Mouse (Mus musculus) forebrain, embryonic 16.5 days (tissue): ENCODE results near the gene Itgae. TPM values are rescaled to one million over a fixed set of nuclear protein-coding genes. Genes with fewer than 3 reads are reported as not detected.

ENCODE experiments used
- ATAC-seq: fragments of 200-750 bp; cut with Nextera tagmentation; 2 replicates; pipeline ENCODE4 v1.8.0; 2017; ENCODE audit warnings: mild to moderate bottlenecking, moderate library complexity
- H3K27ac ChIP-seq: fragments of 300-500 bp; sonication (generic); 2 replicates; pipeline ENCODE4 v1.5.1; 2014; ENCODE audit warnings: low read length, control low read depth
- H3K27me3 ChIP-seq: fragments of 300-500 bp; sonication (generic); replicated peaks from 2 replicates; pipeline ENCODE4 v1.6.1; 2014; ENCODE audit warnings: low read length; ENCODE audit not compliant: control insufficient read depth, insufficient read depth
- H3K36me3 ChIP-seq: fragments of 300-500 bp; sonication (generic); 2 replicates; pipeline ENCODE4 v1.6.1; 2014; ENCODE audit not compliant: control insufficient read depth, insufficient read depth
- H3K4me1 ChIP-seq: fragments of 300-500 bp; sonication (generic); replicated peaks from 2 replicates; pipeline ENCODE4 v1.6.1; 2014; ENCODE audit warnings: low read length; ENCODE audit not compliant: control insufficient read depth, insufficient read depth
- H3K4me2 ChIP-seq: fragments of 300-500 bp; sonication (generic); 2 replicates; pipeline ENCODE4 v1.6.1; 2014; ENCODE audit warnings: mild to moderate bottlenecking, low read length, control low read depth
- H3K4me3 ChIP-seq: fragments of 300-500 bp; sonication (generic); replicated peaks from 2 replicates; pipeline ENCODE4 v1.5.1; 2014; ENCODE audit warnings: mild to moderate bottlenecking, low read length, control low read depth
- H3K9ac ChIP-seq: fragments of 300-500 bp; sonication (generic); replicated peaks from 2 replicates; pipeline ENCODE4 v1.6.1; 2014; ENCODE audit warnings: low read depth, low read length, control low read depth
- H3K9me3 ChIP-seq: fragments of 300-500 bp; sonication (generic); 2 replicates; pipeline ENCODE4 v1.6.1; 2016; ENCODE audit warnings: low read length; ENCODE audit not compliant: control insufficient read depth
- WGBS: fragments of 180-500 bp; shearing (Covaris S2); extraction: QIAGEN DNeasy Blood & Tissue Kit; methylation state at CpG from one replicate; pipeline ENCODE4 v1.1.7; 2014; 5-methylcytosine and 5-hydroxymethylcytosine counted together
- polyA plus RNA-seq: library from polyadenylated mRNA; unstranded; fragments of >200 nt; fragmentation: Nextera tagmentation; extraction: Ambion mirVana; gene quantifications from 2 replicates; pipeline ENCODE4 v1.2.1, GENCODE M21; 2015

Gene Itgae
- polyA plus RNA-seq, 1 experiment from 2014 or later: 0.14 TPM

- Histone ChIP-seq H3K36me3 (no peaks in the 10 kb centered on the region), H3K27ac (no peak within 1 kb of the TSS), H3K4me1 (0 out of 2 replicates have a peak, but pooled peaks cover 5% of the 10 kb centered on the region), H3K9ac (peak within 1 kb of the TSS; percentile 28), H3K9me3 (no peaks in the 10 kb centered on the region), H3K4me2 (peak within 1 kb of the TSS; percentile 58), H3K27me3 (peaks cover 17% of the 10 kb centered on the region; the same call in 1 of the 2 replicates), H3K4me3 (peak within 1 kb of the TSS; percentile 36)
- 0 out of 2 replicates have a peak, but pooled peaks have one; percentile 45 for ATAC-seq
- 3% methylated on average over 49 of the region's 49 CpGs for WGBS
Observed at GRCm38 (mm10) chr11:73159957-73160810, 69.8 kb downstream of the Itgae start, which contains the start of gene P2rx5. TSS of gene P2rx5 (plus strand) at chr11:73160421.

GRCm38 (mm10) chr11:73160811-73161200 is 70.4 kb downstream of the Itgae start:
- H3K27me3 ChIP-seq: peaks cover 17% of the 10 kb centered on the region; the same call in 1 of the 2 replicates
- no peak overlapping the region for H3K27ac ChIP-seq
- peak overlapping the region; percentile 58 for H3K4me2 ChIP-seq
- H3K4me3 ChIP-seq: no peak overlapping the region
- no peak for ATAC-seq
- H3K36me3 ChIP-seq: no peaks in the 10 kb centered on the region
- H3K4me1 ChIP-seq: 0 out of 2 replicates have a peak, but pooled peaks cover 5% of the 10 kb centered on the region
- H3K9me3 ChIP-seq: no peaks in the 10 kb centered on the region
- H3K9ac ChIP-seq: no peak overlapping the region
- 27% methylated on average over 6 of the region's 6 CpGs for WGBS

- 0 out of 2 replicates have a peak, but pooled peaks cover 5% of the 10 kb centered on the region for H3K4me1 ChIP-seq
- H3K27me3 ChIP-seq: peaks cover 17% of the 10 kb centered on the region; the same call in 1 of the 2 replicates
- no peaks in the 10 kb centered on the region for H3K36me3 ChIP-seq
- no peak for ATAC-seq
- no peak overlapping the region for H3K4me2 ChIP-seq
- no peak overlapping the region for H3K9ac ChIP-seq
- H3K4me3 ChIP-seq: no peak overlapping the region
- no peak overlapping the region for H3K27ac ChIP-seq
- no peaks in the 10 kb centered on the region for H3K9me3 ChIP-seq
- 87% methylated on average over 4 of the region's 4 CpGs for WGBS
Observed at GRCm38 (mm10) chr11:73161616-73162015, 71.2 kb downstream of the Itgae start.

- Histone ChIP-seq H3K9me3 (no peaks in the 10 kb centered on the region), H3K4me3 (no peak overlapping the region), H3K27ac (no peak overlapping the region), H3K9ac (no peak overlapping the region), H3K27me3 (peaks cover 17% of the 10 kb centered on the region; the same call in 1 of the 2 replicates), H3K4me2 (no peak overlapping the region), H3K36me3 (no peaks in the 10 kb centered on the region), H3K4me1 (0 out of 2 replicates have a peak, but pooled peaks cover 5% of the 10 kb centered on the region)
- no peak for ATAC-seq
- 85% methylated on average over 5 of the region's 5 CpGs for WGBS
Observed at GRCm38 (mm10) chr11:73162284-73162683, 71.9 kb downstream of the Itgae start.

GRCm38 (mm10) chr11:73168071-73168470 is 77.7 kb downstream of the Itgae start:
- Histone ChIP-seq H3K4me2 (no peak overlapping the region), H3K4me1 (0 out of 2 replicates have a peak, but pooled peaks cover 2% of the 10 kb centered on the region), H3K9me3 (no peaks in the 10 kb centered on the region), H3K9ac (no peak overlapping the region), H3K27ac (no peak overlapping the region), H3K27me3 (no peaks in the 10 kb centered on the region), H3K4me3 (no peak overlapping the region), H3K36me3 (no peaks in the 10 kb centered on the region; the same call in 1 of the 2 replicates)
- 87% methylated on average over 8 of the region's 8 CpGs for WGBS
- no peak for ATAC-seq

- 78% methylated on average over 6 of the region's 6 CpGs for WGBS
- Histone ChIP-seq H3K27me3 (no peaks in the 10 kb centered on the region), H3K4me1 (0 out of 2 replicates have a peak, but pooled peaks cover 2% of the 10 kb centered on the region), H3K4me2 (no peak overlapping the region), H3K36me3 (peaks cover 2% of the 10 kb centered on the region; the same call in 1 of the 2 replicates), H3K27ac (no peak overlapping the region), H3K4me3 (no peak overlapping the region), H3K9me3 (no peaks in the 10 kb centered on the region), H3K9ac (no peak overlapping the region)
- no peak for ATAC-seq
Observed at GRCm38 (mm10) chr11:73168576-73168975, 78.2 kb downstream of the Itgae start.

- WGBS: 43% methylated on average over 4 of the region's 4 CpGs
- Histone ChIP-seq H3K27ac (no peak overlapping the region), H3K4me3 (no peak overlapping the region), H3K4me1 (0 out of 2 replicates have a peak, but pooled peaks cover 2% of the 10 kb centered on the region), H3K4me2 (no peak overlapping the region), H3K27me3 (no peaks in the 10 kb centered on the region), H3K9me3 (no peaks in the 10 kb centered on the region), H3K36me3 (peaks cover 2% of the 10 kb centered on the region; the same call in 1 of the 2 replicates), H3K9ac (no peak overlapping the region)
- peak; percentile 55 for ATAC-seq
Observed at GRCm38 (mm10) chr11:73169231-73169630, 78.8 kb downstream of the Itgae start.

- H3K4me2 ChIP-seq: no peak overlapping the region
Observed at GRCm38 (mm10) chr11:73172186-73172585, 81.8 kb downstream of the Itgae start.

GRCm38 (mm10) chr11:73175612-73176011 is 85.2 kb downstream of the Itgae start:
- Histone ChIP-seq H3K36me3 (peaks cover 2% of the 10 kb centered on the region; the same call in 1 of the 2 replicates), H3K9me3 (no peaks in the 10 kb centered on the region), H3K9ac (peak overlapping the region; percentile 88; the same call in 1 of the 2 replicates), H3K4me2 (peak overlapping the region; percentile 85), H3K27me3 (no peaks in the 10 kb centered on the region), H3K27ac (no peak overlapping the region), H3K4me3 (peak overlapping the region; percentile 95), H3K4me1 (peaks cover 37% of the 10 kb centered on the region)
- 49% methylated on average over 8 of the region's 8 CpGs for WGBS
- no peak for ATAC-seq

More at GRCm38 (mm10) chr11:73172186-73172585, 81.8 kb downstream of the Itgae start:
- no peaks in the 10 kb centered on the region for H3K9me3 ChIP-seq
- H3K4me3 ChIP-seq: no peak overlapping the region
- peaks cover 16% of the 10 kb centered on the region for H3K4me1 ChIP-seq
- H3K27me3 ChIP-seq: no peaks in the 10 kb centered on the region
- H3K9ac ChIP-seq: no peak overlapping the region
- peaks cover 2% of the 10 kb centered on the region; the same call in 1 of the 2 replicates for H3K36me3 ChIP-seq
- no peak overlapping the region for H3K27ac ChIP-seq
- ATAC-seq: no peak
- 48% methylated on average over 5 of the region's 5 CpGs for WGBS
